Mouse (Mus musculus): Measurements from ENCODE around the gene Ndufb4.
"Not testable (repeated sequence)": the region's sequence is repeated elsewhere in the genome, so short reads cannot be mapped to it uniquely, and the experiment has no call there.

Gene Ndufb4

GRCm38 (mm10) chr16:37653731-37654657, at the start of gene Ndufb4:
Gene Ndufb4, minus strand, starts transcription at chr16:37654453.
- DNase-seq (ENCODE audit: low spot score in 2 of 2), result peak; percentile 90 to 92

GRCm38 (mm10) chr16:37703884-37704283, 49.6 kb upstream of the Ndufb4 start:
- DNase-seq (ENCODE audit: low spot score in 2 of 2), result no peak

DNA sequence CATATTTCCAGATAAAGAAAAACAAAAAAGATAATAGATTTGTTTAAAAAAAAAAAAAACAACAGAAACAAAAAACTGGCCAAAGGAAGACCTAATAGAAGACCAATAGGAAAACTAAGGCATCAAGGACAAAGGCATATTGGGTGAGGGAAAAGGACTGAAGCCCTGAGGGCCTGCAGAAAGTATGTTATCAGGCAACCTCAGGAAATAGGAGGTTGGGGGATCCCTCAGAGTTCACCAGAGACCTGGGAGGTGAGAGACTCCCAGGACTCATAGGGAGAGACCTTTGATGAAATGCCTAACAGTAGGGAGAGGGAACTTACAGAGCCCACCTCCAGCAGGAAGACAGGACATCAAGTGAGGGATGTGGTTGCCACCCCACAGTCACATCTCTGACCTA, 45.8 kb upstream of the Ndufb4 start:
- not testable (repeated sequence) for DNase-seq (ENCODE audit: low spot score in 2 of 2)

GRCm38 (mm10) chr16:37698767-37699166, 44.5 kb upstream of the Ndufb4 start:
- no peak for DNase-seq (ENCODE audit: low spot score in 2 of 2)

- DNase-seq (ENCODE audit: low spot score in 2 of 2), result no peak
These were observed 43.0 kb upstream of the Ndufb4 start for GRCm38 (mm10) chr16:37697271-37697670.

DNA sequence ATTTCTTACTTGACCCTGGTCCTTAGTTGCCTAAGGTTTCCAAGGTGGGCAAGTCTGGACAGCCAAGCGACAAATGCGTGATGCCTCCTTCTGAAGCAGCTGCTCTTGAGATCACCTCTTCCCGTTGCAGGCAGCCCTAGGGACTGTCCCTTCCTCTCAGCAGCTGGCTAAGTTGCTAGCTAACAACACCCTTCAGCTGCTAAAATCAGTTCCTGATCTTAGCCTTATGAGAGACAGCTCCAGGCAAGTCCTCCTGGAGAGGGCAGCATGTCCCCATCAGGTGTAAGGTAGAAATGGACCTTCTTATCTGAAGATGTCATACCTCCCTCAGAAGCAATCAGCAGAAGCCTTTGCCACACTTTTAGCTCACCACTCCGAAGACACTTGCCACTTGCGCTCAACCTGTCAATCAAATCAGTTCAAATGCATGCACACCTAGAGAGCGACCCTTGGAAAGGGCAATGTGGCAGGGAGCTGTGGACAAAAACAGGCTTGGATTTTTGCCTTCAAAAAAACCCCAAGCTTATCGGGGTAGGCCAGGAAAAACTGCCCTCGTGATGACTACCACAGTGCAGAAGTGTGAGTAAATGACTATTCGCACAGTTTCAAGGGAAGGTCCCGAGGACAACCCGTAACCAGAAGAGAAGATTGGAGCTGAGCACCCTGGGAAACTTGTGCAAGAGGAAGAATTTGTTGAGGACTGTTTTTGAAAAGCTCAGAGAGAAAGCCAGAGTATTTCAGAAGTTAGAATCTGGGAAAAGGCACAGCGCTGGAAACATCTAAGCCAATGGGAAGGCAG, 36.9 kb upstream of the Ndufb4 start:
- no peak for DNase-seq (ENCODE audit: low spot score in 2 of 2)

- DNase-seq (ENCODE audit: low spot score in 2 of 2), result no peak
These were observed 36.2 kb upstream of the Ndufb4 start for GRCm38 (mm10) chr16:37690465-37690864.

GRCm38 (mm10) chr16:37689934-37690333, 35.7 kb upstream of the Ndufb4 start:
- DNase-seq (ENCODE audit: low spot score in 2 of 2), result no peak

DNA sequence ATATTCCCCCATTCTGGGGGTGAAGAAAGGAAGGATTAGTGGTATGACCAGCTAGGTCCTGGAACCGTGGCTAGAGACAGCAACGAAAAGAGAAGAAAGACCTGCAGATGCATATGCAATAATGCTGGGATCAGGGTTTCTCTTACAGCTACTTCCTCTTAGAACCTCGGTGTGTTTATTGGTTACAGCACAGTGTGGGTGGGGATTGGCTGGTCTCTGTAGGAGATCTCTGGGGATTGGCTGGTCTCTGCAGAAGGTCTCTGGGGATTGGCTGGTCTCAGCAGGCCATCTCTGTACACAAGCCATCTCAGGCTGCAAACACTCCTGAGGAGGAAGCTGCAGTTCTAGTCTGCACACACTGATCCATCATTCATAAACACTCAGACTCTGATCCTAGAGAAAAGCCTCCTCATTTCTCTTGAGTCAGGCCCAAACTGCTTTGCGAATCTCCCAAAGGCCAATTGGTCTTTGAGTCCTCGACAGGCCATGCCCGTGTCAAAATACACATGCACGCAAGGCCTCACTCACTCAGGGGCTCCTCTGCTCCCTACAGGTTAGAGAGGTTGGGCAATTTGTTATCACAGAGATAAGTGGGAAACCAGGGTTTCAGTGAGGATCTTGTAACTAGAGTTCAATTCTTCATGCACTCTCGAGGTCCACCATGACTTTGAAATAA, 35.1 kb upstream of the Ndufb4 start:
- peak in 1 of 2 experiments; percentile 24 for DNase-seq (ENCODE audit: low spot score in 2 of 2)

- no peak for DNase-seq (ENCODE audit: low spot score in 2 of 2)
These were observed 33.9 kb upstream of the Ndufb4 start for GRCm38 (mm10) chr16:37688181-37688580.

DNA sequence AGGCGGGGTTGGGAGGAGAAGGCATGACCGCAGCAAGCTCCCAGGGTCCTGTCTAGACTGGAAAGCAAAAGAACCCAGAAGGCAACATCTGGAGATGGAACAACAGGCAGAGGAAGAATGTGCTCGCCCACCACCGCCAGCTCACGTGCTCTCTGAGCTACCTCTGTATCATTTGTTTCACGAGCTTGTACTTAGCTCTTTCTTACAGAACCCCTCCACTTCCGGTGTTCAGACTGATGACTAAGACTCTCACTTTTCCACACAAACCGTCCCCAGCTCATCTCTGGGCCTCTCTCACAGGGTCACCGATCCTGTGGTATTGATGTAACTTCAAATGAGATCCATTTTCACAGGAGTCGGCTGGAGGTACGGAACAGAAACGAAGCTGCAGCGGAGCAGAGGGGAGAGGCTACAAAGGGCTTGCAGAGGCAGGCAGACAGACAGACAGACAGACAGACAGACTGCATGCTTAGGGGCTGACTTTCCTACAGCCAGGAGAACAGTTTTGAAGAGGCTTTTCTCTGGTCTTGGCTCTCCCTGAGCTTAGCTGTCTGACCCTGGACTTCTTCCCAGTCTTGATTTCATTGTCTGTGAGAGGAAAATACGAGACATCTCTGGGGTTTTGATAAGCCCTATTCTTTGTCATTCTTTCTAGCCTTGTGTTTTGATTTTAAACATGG, 33.2 kb upstream of the Ndufb4 start:
- DNase-seq (ENCODE audit: low spot score in 2 of 2), result no peak

- no peak for DNase-seq (ENCODE audit: low spot score in 2 of 2)
These were observed 32.6 kb upstream of the Ndufb4 start for GRCm38 (mm10) chr16:37686834-37687233.

GRCm38 (mm10) chr16:37685946-37686600, 31.8 kb upstream of the Ndufb4 start:
- DNase-seq (ENCODE audit: low spot score in 2 of 2), result no peak

DNA sequence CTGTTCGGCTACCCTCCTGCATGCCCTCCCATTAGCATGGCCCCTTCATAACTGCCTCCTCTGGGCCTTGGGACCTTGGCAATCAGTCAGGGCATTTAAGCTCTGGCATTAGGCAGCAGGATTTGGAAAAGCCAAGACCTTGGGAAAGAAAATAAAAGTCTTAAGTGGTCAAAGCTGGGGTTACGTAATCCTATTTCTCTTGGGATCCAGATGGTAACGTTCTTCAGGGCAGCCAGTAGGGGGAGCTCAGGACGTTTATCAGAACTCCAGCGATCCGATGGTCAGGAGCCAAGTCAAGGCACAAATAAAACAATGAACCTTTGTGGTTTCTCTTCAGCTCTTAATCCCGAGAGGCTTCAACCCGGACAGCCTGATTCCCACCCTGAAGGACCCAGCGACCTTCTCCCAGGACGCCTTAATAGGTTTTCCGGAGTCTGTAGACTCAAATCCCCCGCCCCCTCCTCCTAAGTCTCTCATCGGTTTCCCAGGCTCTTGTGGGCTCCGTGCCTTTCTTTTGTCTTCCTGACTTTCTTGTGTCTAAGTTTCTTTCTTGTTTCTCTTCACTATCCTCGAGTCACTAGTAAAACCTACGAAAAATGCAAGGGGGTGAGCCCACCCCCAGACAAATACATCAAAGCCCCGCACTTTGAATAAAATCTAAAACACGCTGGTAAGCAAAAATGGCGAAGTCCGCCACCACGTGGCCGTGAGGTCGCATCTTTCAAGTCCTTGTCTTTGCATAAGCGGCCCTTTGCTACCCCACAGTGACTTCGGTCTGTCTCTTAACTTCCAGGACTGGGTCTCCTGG, 30.6 kb upstream of the Ndufb4 start:
- peak; percentile 47 to 67 for DNase-seq (ENCODE audit: low spot score in 2 of 2)

GRCm38 (mm10) chr16:37684259-37684633, 30.0 kb upstream of the Ndufb4 start:
- DNase-seq (ENCODE audit: low spot score in 2 of 2), result no peak

GRCm38 (mm10) chr16:37683154-37684130, 29.2 kb upstream of the Ndufb4 start:
- DNase-seq (ENCODE audit: low spot score in 2 of 2), result no peak

DNA sequence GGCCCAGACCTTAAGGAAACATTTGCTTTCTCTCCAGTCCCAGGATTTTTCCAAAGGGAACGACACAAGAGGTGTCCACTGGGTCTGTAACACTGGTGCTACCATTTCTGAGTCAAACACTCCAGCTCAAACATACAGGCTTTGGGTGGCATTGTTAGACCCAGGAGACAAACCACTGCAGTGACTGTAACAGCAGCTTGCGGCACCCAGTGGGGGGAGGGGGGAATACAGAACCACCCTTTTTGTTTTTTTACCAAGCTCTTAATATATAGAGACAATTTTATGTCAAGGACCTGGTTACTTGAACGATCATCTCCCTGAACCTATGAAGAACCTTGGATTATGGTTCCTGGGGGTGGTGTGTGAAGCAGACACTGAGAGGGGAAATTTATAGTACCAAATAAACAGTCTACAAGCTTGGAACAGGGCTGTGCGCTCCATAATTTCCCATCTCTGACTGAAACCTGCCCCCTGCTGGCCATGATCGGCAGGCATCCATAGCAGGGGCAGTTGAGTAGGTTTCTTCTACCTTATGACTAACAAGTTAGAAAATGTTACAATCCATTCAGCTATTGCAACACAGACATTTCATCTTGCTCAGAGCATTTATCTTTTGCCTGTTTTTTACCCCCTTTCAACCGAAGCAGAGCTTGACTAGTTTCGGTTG, 28.2 kb upstream of the Ndufb4 start:
- DNase-seq (ENCODE audit: low spot score in 2 of 2), result peak in 1 of 2 experiments; percentile 56

DNA sequence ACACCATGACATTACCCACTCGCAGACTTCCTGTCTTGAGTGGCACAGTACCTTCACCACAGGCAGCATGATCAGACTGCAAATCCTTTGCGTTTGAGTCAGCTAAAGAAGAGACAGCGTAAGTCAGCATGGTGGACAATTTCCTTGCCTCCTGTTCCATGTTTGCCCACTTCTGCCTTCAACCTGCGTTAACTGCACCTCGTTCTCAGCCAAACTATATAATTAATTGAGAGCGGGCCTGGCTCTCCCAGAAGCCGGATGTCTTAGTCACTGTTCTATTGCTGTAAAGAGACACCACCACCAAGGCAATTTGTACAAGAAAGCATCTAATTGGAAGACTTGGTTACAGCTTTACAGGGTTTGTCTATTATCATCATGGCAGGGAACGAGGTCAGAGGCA, 26.6 kb upstream of the Ndufb4 start:
- no peak for DNase-seq (ENCODE audit: low spot score in 2 of 2)

Measured in spleen, postnatal 14 days (tissue).